Mouse (Mus musculus) lung, postnatal 36 days (tissue): ENCODE data around the gene Grik5.
"Not testable (repeated sequence)": the region's sequence is repeated elsewhere in the genome, so short reads cannot be mapped to it uniquely, and the experiment has no call there.

Source experiments
- DNase-seq: peaks from one replicate; pipeline ENCODE4 v3.0.0; 2022; ENCODE audit warnings: mixed read lengths

Gene Grik5

DNA sequence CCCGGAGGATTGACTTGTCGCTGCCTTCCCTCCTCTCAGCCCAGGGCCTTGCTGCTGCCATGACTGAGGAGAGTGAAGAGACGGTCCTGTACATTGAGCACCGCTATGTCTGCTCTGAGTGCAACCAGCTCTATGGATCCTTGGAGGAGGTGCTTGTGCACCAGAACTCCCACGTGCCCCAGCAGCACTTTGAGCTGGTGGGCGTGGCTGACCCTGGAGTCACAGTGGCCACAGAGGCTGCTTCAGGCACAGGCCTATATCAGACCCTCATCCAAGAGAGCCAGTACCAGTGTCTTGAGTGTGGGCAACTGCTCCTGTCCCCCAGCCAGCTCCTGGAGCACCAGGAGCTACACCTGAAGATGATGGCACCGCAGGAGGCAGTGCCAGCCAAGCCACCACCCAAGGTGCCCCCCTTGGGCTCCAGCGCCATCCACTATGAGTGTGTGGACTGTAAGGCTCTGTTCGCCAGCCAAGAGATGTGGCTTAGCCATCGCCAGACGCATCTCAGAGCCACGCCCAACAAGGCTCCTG lies 7.4 kb upstream of the Grik5 start:
- DNase-seq: peak; percentile 30

DNA sequence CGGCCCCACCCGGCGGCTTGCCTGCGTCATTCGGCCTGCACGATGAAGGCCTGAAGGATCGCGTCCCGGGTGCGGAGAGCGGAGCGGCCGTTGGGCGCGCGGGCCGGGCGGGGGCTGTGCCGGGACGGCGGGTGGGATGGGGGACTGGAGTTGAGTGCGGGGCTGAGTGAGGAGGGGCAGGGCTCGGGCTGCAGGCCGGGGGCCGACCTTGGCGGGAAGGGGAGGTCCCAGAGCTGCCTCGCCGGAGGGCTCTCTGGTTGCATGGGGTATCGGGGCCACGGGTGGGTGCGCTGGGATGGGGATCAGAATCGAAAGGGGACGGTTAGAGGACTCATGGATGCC lies 5.2 kb upstream of the Grik5 start:
- no peak for DNase-seq

DNA sequence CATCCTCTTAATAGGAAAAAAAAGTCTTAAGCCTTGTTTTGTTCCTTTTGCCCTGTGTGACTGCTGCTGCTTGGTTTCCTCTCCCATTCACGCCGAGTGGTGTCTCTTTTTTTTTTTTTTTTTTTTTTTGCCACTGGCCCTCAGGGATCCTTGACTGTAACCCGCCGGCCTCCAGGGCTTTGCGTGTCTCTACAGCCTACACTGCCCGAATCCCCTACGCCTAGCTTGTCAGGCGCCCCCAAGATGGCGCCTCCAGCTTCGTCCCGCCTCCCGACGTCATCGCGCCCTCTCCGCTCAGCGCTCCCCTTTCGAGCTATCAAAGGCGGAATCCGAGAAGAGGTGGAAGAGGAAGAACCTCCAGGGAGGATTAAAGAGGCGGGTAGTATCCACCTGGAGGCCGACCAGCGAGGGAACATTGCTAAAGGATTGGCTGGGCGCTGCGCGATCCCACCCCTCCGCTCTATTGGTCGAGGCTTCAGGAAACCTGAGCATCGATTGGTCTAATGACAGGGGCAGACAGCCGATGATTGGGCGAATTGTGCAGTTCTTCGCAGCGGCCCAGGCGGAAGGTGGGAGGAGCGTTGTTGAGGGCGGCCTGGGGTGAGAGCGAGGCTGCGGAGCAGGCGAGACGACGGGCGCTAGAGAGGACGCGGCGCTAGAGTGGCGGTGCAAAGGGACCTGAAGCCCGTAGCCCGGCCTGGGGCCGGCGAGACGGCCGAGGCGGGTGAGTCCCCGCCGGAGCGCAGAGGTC lies 4.7 kb upstream of the Grik5 start:
- DNase-seq: peak; percentile 99

DNA sequence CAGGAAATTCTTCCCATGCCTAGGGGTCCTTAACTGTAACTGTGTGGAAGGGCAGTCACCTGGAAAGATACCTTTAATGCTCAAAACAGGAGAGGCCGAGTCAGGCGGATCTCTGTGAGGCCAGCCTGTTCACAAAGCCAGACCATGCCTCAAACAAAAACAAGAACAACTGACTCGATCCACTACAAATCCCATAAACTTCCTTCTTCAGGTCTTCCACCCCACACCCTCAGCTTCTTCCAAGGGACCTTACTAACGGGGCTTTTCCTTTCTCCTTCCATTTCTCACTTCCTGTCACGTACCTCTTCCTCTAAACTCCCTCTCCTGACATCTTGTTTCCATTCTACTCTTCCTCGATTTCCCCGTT lies 4.1 kb upstream of the Grik5 start:
- DNase-seq: no peak

DNA sequence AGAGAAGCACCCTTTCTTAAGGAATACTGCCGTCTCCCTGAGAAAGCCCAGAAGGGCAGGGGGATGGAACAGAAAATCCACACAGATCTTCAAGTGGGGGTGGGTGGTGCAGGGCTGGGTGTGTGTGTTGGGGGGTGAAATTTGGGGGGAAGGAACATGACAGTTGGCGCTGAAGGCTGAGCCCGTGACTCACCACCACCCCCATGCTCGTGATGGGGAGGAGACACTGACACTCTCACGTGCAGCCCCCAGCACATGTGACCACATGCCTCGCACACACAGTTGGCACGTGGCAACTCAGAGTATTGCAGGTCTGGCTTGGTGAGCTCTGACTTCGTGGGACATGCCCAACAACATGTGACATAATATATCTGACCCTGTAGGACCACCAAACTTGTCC lies 1.8 kb upstream of the Grik5 start:
- DNase-seq: no peak

DNA sequence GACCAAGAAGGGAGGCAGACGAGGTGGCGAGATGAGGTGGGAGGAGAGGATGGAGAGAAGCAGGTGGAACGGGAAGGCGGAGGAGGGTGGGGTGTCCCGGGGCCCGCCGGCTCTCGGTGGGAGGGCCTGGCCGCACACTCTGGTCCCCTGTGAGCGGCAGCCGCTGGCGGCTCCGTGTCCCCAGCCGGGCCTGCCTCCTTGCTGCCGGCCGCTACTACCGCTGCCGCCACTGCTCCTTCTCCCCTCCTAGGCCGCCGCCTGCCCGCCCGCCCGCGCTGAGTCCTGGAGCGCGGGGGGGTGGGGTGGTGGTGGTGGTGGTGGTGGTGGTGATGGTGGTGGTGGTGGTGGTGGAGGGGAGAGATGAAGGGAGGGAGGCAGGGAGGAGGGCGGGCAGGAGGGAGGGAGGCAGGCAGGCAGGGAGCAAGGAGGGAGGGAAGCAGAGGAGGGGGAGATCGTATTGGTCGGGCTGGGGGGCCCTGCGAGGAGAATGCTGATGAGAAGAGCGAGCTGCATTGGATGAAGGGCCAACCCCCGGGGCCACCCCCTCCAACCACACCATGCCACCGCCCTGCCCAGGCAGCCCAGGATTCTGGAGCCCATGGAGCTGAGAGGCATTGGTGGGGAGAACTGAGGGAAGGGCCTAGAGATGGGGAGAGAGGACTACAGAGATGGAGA lies 707 bp upstream of the Grik5 start:
- peak; percentile 35 for DNase-seq

DNA sequence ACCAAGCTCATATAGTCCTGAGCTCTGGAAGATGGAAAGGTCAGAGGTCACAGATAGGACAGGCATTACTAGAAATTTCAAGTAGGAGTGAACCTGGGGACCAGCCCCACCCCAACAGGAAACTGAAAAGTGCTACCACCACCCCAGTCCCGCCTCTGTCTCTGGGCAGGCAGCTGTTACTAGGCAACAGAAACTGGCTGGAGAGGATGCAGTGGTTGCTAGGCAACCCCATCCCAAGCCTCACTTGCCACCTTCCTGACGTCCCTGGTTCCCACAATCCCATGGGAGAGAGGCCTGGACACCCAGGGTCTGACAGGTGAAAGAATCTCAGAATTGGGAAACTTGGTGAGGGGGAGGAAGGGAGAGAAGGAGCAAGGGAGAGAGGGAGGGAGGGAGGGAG lies 3.4 kb downstream of the Grik5 start:
- DNase-seq: no peak

DNA sequence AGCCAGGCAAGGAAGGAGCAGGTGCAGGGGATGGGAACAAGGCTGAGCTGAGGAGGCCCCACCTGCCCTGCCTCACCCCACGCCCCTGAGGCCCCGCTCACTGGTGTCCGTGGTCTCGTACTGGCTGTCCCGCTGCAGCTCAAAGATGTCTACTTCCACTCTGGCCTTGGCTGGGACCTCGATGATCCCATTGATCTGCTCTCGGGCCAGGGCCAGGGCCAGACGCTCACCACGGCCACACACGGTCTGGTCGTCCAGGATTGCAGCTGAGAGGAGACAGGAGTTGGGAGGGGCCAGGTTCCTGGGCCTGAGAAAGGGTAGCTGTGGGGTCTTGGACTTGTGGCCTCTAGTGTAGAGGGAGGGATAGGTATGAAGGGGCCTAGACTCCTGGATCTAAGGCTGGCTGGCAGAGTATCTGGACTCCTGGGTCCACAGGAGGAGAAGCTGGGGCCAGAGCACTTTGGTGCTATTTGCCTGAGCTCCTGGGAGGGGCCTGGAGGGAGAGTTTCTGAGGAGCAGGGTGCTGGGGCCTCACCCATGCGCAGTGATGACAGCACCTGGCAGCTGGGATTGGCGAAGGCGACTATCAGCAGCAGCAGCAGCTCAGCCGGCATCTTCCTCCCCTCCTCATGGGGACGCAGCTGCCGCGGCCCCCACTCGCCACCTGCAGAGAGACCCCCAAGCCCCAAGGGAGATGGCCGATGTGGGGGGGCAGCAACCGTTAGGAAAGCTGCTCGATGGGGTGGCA lies 4.1 kb downstream of the Grik5 start:
- DNase-seq: no peak

DNA sequence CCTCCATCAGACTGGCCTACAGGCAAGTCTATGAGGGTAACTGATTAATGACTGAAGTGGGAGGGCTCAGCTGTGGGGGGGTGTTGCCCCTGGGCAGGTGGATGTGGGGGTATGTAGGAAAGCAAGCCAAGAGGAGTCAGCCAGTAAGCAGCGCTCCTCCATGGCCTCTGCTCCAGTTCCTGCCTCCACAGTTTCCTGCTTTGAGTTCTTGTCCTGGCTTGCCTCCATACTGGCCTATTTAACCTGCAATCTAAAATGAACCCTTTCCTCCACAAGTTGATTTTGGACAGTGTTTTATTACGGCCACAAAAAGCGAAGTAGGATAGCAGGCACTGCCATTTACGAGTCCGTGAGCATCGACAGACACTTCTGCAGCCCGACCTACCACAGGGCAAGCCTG lies 4.8 kb downstream of the Grik5 start:
- DNase-seq: no peak

DNA sequence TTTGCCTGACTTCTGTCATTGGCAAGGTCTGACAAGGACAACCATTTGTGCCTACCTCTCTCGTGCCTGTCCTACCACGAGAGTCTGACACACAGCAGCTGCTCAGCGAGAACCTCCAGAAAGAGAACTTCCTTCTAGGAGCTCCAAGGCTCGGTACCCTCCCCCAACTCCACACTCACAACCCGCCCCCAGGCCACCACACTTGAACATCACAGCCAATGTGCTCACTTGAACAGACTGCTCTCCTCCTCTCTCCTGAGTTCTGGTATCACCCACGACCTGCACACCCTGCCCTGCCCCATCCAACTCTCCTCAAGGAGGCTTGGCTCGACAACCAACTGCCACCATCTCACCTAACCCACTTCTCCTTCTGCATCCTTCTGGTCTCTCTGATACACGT lies 8.2 kb downstream of the Grik5 start:
- no peak for DNase-seq

DNA sequence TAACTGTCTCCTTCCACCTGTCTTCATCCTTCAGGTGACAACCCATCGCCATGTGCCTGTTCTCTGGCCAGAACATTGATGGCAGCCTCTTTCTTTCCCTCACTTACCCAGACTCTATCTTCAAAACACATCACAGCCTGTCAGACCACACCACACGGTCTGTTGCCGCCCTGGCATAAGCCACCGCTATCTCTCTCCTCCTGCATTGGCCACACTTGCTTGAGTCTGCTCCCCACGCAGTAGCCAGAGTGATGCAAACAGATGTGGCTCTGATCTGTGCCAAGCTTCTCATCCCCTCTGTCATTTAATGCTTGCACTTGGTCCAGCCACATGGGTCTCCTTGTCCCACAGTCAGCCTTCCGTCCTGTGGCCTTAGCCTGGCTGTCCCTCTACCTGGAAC lies 8.8 kb downstream of the Grik5 start:
- no peak for DNase-seq

DNA sequence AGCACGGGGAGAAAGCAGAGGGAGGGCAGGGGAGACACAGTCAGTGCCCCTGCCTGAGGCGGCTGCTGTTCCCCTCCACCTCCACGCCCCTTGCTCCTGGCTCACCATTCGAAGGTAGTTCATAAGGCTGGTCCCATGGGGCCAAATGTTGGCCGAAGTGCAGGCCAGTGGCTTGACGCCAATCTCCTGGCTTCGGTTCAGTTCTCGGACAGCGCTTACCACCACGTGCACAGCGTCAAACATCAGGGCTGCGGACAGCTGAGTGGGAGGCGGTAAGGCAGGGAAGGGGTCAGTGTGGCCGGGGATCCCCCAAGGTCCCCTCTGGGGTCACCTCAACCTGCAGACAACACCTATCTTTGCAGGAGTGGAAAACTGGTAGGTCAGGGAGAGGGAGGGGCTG lies 13.3 kb downstream of the Grik5 start:
- DNase-seq: no peak

DNA sequence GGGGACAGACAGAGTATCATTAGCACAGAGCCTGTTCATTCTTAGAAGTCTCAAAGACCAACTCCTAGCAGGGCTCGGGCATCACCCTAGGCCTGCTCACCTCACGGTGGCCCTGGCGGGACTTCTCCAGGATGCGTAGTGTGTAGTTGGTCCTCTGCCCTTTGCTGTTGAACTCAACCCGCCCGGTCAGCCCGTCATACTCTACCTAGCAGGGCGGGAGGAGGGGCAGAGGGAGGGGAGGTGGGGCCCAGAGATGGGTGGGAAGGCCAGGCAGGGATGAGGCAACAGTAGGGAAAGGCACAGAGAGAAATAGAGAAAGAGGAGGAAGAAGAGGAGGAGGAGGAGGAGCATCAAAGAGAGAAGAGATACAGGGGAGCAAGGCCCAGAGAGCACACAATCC lies 13.8 kb downstream of the Grik5 start:
- no peak for DNase-seq

DNA sequence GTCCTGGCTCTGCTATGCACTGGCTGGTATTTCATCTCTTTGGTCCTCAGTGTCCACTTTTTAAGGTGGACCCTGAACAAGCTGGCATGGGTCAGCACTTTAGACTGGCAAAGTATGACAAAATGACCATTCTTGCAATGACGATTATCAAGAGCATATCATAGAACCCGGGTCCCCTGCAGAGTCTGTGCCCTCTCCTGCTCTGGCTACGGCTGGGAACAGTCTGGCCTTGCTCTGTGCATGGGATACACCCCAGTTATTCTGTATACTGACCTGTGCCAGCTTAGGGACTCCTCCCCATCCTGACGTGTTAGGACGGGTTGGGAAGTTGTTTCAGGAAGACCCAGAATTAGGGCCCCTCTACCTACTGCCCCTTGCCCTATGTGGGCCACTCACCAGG lies 14.3 kb downstream of the Grik5 start:
- DNase-seq: no peak

DNA sequence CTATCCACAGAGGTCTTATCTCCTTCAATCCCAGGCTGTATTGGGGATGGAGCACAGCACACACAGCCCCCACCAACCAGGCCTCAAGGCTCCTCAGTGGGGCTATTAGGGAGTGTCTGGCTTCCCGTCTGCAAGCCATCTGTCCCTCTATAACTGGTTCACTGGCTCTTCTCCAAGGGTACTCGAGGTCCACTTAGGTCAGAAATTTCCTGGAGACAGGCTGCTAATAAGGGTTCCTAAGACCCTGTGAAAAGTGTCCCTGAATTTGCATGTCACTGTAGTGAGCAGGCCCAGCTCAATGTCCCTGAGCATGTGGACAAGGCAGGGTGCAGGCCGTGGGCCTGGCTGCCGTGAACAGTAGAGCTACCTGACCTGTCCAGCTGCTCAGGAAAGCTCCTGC lies 15.2 kb downstream of the Grik5 start:
- peak; percentile 35 for DNase-seq

DNA sequence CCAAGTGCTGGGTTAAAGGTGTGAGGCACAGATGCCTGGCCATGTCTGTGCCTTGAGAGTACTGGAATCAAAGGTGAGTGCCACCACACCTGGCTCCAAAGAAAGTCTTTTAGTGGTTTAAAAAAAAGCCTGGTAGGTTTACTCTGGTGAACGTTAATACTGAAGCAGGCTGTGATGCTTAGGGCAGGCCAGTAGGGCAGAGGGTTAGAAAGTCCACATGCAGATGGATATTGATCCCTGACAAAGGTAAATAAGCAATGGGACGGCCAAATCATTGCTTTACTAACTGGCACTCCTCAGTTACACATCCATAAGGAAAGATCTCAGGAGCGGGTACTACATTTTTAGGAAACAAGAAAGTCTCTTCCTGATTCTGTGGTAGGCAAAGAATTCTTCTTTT lies 19.6 kb downstream of the Grik5 start:
- DNase-seq: no peak

DNA sequence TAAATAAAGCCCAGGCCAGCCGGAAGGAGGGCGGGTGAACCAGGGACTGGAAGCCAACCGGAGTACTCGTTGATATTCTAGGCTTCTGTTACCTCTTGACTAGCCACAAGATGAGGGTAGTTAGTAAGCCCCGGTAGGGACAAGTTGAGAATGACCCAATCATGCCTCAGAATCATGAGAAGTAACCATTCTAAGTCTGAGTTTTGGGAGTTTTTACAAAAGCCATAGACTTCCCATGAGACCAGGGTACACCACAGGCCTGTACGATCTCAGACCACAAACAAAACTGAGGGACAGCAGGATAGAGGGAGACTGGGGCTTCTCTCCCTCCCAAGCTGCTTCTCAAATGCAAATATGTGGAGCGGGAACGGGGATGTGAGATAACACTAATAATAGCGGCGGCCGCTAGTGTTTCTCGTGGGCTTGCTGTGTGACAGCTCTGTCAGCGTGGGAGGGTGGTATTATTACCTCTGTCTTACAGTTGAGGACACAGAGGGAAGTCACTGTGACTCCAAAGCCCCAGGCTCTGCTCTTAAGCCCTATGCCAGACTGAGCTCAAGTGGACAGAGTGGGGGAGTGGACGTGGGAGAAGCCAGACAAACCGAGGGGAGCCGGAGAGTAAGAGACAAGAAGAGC lies 22.7 kb downstream of the Grik5 start:
- DNase-seq: no peak

DNA sequence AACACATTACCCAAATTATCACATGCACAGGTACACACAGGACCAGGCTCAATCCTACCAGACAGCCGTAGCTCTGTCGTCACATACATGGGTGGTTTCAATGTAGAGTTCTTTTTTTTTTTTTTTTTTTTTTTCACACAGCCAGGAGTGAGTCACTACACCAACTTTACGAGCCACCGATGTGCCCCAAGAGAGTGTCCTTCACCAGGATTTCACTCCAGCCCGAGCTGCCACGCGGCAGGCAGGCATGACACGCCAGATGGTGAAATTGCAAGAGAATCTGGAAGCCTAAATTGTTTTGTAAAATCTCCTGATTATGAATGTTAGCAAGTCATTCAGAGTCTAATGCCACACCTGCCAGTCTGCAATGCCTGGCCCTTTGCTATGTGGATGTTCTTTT lies 24.8 kb downstream of the Grik5 start:
- no peak for DNase-seq

DNA sequence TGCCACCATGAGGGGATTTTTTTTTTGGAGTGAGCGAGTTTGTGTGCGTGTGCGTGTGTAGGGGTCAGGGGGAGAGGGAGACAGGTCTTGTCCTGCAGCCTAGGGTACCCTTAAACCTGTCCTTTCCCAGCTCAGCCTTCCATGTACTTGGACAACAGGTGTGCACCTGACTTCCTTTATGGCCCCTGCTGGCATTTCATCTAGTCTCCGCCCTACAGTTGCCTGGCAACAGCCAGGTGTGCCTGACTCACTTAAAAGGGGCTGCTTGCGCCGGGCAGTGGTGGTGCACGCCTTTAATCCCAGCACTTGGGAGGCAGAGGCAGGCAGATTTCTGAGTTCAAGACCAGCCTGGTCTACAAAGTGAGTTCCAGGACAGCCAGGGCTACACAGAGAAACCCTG lies 27.5 kb downstream of the Grik5 start:
- DNase-seq: not testable (repeated sequence)

DNA sequence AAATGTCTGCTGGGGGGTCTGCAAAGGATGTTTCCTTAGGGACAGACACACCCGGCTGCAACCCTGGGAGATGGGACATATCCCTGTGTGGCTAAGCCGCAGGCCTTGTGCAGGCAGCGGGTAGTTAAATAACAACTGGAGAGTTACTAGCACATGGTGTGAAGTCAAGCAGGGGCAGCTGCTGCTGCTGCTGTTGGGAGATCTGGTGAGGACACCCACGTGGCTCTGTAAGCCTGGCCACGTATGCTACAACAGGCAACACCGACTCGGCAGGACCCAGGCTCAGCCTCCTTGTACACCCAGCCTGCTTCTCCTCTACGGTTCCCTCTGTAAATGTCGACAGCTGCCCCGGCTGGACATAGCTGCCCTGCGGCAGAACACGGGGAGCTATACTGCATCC lies 30.2 kb downstream of the Grik5 start:
- no peak for DNase-seq

DNA sequence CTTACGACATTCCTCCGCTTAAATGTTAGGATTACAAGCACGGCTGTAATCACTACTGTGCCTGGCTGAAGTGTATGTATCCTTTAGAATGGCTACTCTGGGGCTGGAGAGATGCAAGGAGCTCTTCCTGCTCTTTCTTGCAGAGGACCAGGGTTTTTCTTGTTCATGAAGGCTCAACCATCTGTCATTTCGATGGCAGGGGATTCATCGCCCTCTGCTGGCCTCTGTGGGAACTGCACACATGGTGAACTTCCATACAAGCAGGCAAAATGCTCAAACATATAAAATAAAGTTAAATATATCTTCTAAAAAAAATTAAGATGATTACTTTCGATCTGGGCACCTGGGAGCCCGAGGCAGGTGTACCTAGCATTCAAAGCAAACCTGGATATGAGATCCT lies 36.2 kb downstream of the Grik5 start:
- DNase-seq: peak; percentile 71

DNA sequence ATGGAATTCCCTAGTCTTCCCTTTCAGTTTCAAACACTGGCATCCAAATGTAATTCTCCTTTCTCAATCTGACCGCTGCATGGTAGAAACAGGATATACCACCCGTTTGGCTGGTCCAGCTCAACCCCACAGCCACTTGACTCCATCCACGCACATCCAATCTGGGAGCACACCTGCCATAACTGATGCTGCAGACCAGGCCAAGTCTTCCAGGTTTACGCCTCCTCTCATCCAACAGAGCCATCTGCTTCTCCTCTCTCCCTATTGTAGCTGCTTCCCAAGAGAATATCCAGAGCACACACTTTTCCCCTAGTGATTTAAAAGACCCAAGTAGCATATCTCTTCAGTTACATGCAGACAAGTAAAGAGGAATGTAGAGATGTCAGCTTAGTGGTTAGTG lies 37.4 kb downstream of the Grik5 start:
- DNase-seq: no peak

DNA sequence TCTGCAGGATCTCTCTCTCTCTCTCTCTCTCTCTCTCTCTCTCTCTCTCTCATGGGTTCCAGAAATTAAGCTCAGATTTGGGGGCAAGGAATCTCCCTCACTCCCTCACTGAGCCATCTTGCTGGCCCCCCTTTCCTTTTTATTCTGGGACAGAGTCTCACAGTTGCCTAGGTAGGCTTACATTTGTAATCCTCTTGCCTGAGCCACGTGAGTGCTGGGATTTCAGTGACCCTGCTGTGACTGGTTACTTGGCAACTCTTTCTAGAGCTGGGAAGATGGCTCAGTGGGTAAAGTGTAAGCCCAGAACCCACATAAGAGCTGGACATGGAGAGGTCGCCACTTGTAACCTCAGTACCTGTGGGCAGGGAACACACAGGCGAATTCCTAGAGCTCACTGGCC lies 40.6 kb downstream of the Grik5 start:
- DNase-seq: no peak
